Mouse (Mus musculus) myocyte (in vitro differentiated cells): Measurements from ENCODE around the gene Tmem33.

Experiments
- MYOG ChIP-seq, 3 experiments: IDR thresholded peaks; one replicate each; pipeline ENCODE4 v1.6.1; 2011; ENCODE audit warnings: control low read depth in 2 of 3, low read depth in 2 of 3, mild to moderate bottlenecking in 2 of 3; ENCODE audit not compliant: insufficient read length in 2 of 3, control insufficient read depth in 1 of 3, insufficient read depth in 1 of 3
- POLR2A ChIP-seq: IDR thresholded peaks from one replicate; pipeline ENCODE4 v1.6.1; 2011; ENCODE audit warnings: low read depth, mild to moderate bottlenecking, control low read depth, moderate library complexity; ENCODE audit not compliant: insufficient read length
- TCF12 ChIP-seq: IDR thresholded peaks from one replicate; pipeline ENCODE4 v1.6.1; 2011; ENCODE audit warnings: mild to moderate bottlenecking, control low read depth; ENCODE audit not compliant: poor library complexity, insufficient read depth, severe bottlenecking
- USF1 ChIP-seq: IDR thresholded peaks from one replicate; pipeline ENCODE4 v1.6.1; 2011; ENCODE audit warnings: low read depth, mild to moderate bottlenecking, control low read depth, moderate library complexity

GRCm38 (mm10) chr5:67227682-67228444 lies 32.5 kb upstream of the Tmem33 start:
- TF ChIP-seq POLR2A (no peak), USF1 (no peak), MYOG (IDR thresholded peaks at IDR 0.05; ENCODE audit: control insufficient read depth in 1 of 3, insufficient read depth in 1 of 3, insufficient read length in 2 of 3, low read depth in 2 of 3) (no peak), TCF12 (no peak)
